Mouse (Mus musculus): Measurements from ENCODE around the gene Sult2a5. TPM values are rescaled to one million over a fixed set of nuclear protein-coding genes. Genes with fewer than 3 reads are reported as not detected.

Sult2a5 gene
- total RNA-seq (2015) (not detected in 2 replicates), total RNA-seq (2017) (not detected in 2 replicates)

DNA sequence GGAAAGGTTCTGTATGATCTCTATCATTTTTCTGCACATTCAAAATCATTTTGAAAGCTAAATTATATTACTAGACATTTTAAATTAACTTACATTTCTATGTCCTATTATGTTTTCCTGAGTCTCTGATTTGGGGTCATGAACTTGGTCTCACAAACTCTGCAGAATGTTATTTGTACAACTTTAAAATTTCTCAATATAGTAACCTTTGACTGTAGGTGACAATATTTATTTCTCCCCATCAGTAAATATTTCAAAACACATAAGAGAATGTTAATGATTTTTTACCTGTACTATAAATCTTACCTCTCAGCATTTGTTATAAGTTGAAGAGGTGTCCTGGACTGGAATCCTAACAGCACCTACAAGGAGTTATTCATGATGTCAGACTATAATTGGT, at the start of gene Sult2a5:
Gene Sult2a5 (plus strand): TSS at position 301 of the 400 bp plus-strand sequence.
- ATAC-seq (ENCODE audit: poor library complexity, severe bottlenecking), result no peak

Other genes with a start within 250 kb of the Sult2a5 start
- not detected in 2 replicates for gene Cabp5, start 225.8 kb upstream of the Sult2a5 start, total RNA-seq (2015)
- not detected in 2 replicates for gene Cabp5, start 225.8 kb upstream of the Sult2a5 start, total RNA-seq (2017)
- gene Bsph1, start 173.1 kb upstream of the Sult2a5 start, total RNA-seq (2015), result not detected in 2 replicates
- not detected in 2 replicates for gene Bsph1, start 173.1 kb upstream of the Sult2a5 start, total RNA-seq (2017)
- gene Bsph2, start 52.9 kb upstream of the Sult2a5 start, total RNA-seq (2015), result not detected in 2 replicates
- gene Bsph2, start 52.9 kb upstream of the Sult2a5 start, total RNA-seq (2017), result not detected in 2 replicates
- not detected in 2 replicates for gene Sult2a2, start 109.5 kb downstream of the Sult2a5 start, total RNA-seq (2015)
- gene Sult2a2, start 109.5 kb downstream of the Sult2a5 start, total RNA-seq (2017), result not detected in 2 replicates
- not detected in 2 replicates for gene Sult2a1, start 213.4 kb downstream of the Sult2a5 start, total RNA-seq (2015)
- gene Sult2a1, start 213.4 kb downstream of the Sult2a5 start, total RNA-seq (2017), result not detected in 2 replicates

Measured in megakaryocyte, adult 5-6 weeks (primary cell).